Mouse (Mus musculus): Measurements from ENCODE around the gene Farp1. TPM values are rescaled to one million over a fixed set of nuclear protein-coding genes. Genes with fewer than 3 reads are reported as not detected.
"Not testable (repeated sequence)": the region's sequence is repeated elsewhere in the genome, so short reads cannot be mapped to it uniquely, and the experiment has no call there.

Gene Farp1
- polyA plus RNA-seq, 1 experiment from 2014 or later: 36.8 TPM

DNA sequence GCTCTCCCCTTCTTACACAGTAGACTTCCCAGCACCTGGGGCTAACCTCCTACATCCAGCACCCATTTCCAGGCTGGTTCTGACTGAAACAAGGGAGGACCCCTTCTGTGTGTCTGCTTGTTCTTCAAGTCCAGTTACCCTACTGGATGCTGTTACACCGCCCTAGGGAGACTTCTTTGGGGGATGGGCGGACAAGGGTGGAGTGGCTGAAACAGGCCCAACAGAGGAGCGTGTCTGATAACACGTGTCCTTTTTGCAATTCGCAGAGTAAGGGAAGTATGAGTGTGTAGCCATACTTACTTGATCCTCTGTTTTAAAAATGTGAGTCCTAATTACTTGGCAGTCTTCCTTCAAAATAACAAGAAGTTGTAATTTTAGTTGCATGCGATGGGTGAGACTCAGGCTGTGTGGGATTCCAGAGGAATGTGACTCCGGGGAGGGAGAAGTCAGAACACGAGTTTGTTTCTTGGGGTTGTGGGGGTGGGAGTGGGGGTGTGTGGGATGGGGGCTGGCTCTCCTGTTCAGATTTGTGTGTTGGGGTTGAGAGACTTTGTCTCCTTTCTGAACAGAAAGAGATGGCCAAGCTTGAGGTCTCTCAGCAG, 89.5 kb downstream of the Farp1 start:
- no peaks in the 10 kb centered on the region for H3K9me3 ChIP-seq (ENCODE audit: low read depth, low read length)
- H3K36me3 ChIP-seq (ENCODE audit: insufficient read depth): 0 out of 2 replicates have a peak, but pooled peaks cover 4% of the 10 kb centered on the region
- no peak overlapping the region for H3K4me2 ChIP-seq
- no peak for TF ChIP-seq CTCF (IDR thresholded peaks at IDR 0.05; ENCODE audit: low read depth)
- no peak for ATAC-seq (ENCODE audit: insufficient read depth)
- no peak for DNase-seq
- H3K27me3 ChIP-seq (ENCODE audit: insufficient read depth, low read length): no peaks in the 10 kb centered on the region
- H3K4me3 ChIP-seq (ENCODE audit: low read depth, low read length): no peak overlapping the region
- H3K27ac ChIP-seq (ENCODE audit: low read depth): no peak overlapping the region
- no peak overlapping the region for H3K9ac ChIP-seq
- 0 out of 2 replicates have a peak, but pooled peaks cover 13% of the 10 kb centered on the region for H3K4me1 ChIP-seq (ENCODE audit: insufficient read depth)
- WGBS: 67% methylated on average over 8 of the region's 8 CpGs

- DNase-seq (no peak), ATAC-seq (ENCODE audit: insufficient read depth) (no peak)
- no peak overlapping the region for H3K4me2 ChIP-seq
- 0 out of 2 replicates have a peak, but pooled peaks cover 13% of the 10 kb centered on the region for H3K4me1 ChIP-seq (ENCODE audit: insufficient read depth)
- H3K27me3 ChIP-seq (ENCODE audit: insufficient read depth, low read length): no peaks in the 10 kb centered on the region
- no peaks in the 10 kb centered on the region for H3K36me3 ChIP-seq (ENCODE audit: insufficient read depth)
- H3K9me3 ChIP-seq (ENCODE audit: low read depth, low read length): no peaks in the 10 kb centered on the region
- no peak overlapping the region for H3K9ac ChIP-seq
- no peak overlapping the region for H3K4me3 ChIP-seq (ENCODE audit: low read depth, low read length)
- no peak for TF ChIP-seq CTCF (IDR thresholded peaks at IDR 0.05; ENCODE audit: low read depth)
- no peak overlapping the region; the same call in 1 of the 2 replicates for H3K27ac ChIP-seq (ENCODE audit: low read depth)
- 83% methylated on average over 3 of the region's 3 CpGs for WGBS
These were observed 90.7 kb downstream of the Farp1 start for GRCm38 (mm10) chr14:121125651-121126050.

DNA sequence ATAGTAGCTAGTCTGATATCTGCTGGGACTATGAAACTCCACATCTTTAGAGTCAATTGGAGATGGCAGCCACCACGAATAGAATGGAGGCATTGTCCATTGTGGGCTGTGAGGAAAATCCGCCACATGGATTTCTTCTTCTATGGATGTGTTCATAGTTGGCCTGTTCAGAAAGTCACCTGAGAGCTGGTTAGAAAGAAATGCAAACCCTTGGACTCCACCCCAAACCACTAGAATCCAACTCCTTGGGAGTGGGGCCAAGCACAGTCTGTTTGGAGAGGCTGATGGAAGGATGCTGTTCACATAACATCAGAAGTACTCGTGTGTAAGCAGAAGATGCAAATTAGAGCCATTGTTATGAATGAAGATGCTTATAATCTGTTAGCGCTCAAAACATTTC, 91.3 kb downstream of the Farp1 start:
- Histone ChIP-seq H3K4me1 (ENCODE audit: insufficient read depth) (0 out of 2 replicates have a peak, but pooled peaks cover 13% of the 10 kb centered on the region), H3K27me3 (ENCODE audit: insufficient read depth, low read length) (no peaks in the 10 kb centered on the region), H3K9ac (no peak overlapping the region), H3K4me2 (no peak overlapping the region), H3K4me3 (ENCODE audit: low read depth, low read length) (no peak overlapping the region), H3K36me3 (ENCODE audit: insufficient read depth) (no peaks in the 10 kb centered on the region), H3K9me3 (ENCODE audit: low read depth, low read length) (no peaks in the 10 kb centered on the region), H3K27ac (ENCODE audit: low read depth) (0 out of 2 replicates have a peak overlapping the region, but pooled peaks have one; percentile 19)
- no peak for TF ChIP-seq CTCF (IDR thresholded peaks at IDR 0.05; ENCODE audit: low read depth)
- WGBS: 84% methylated on average over 4 of the region's 4 CpGs
- ATAC-seq (ENCODE audit: insufficient read depth): no peak
- DNase-seq: no peak

- Histone ChIP-seq H3K9me3 (ENCODE audit: low read depth, low read length) (no peaks in the 10 kb centered on the region), H3K4me3 (ENCODE audit: low read depth, low read length) (no peak overlapping the region), H3K36me3 (ENCODE audit: insufficient read depth) (no peaks in the 10 kb centered on the region), H3K4me2 (no peak overlapping the region; the same call in 1 of the 2 replicates), H3K9ac (no peak overlapping the region), H3K27ac (ENCODE audit: low read depth) (peak overlapping the region; percentile 84), H3K27me3 (ENCODE audit: insufficient read depth, low read length) (no peaks in the 10 kb centered on the region), H3K4me1 (ENCODE audit: insufficient read depth) (0 out of 2 replicates have a peak, but pooled peaks cover 8% of the 10 kb centered on the region)
- no peak for DNase-seq
- peak; percentile 8; the same call in 1 of the 2 replicates for TF ChIP-seq CTCF (IDR thresholded peaks at IDR 0.05; ENCODE audit: low read depth)
- WGBS: 51% methylated on average over 20 of the region's 20 CpGs
- peak; percentile 66; the same call in 1 of the 2 replicates for ATAC-seq (ENCODE audit: insufficient read depth)
These were observed 94.1 kb downstream of the Farp1 start for GRCm38 (mm10) chr14:121128858-121129800.

- H3K36me3 ChIP-seq (ENCODE audit: insufficient read depth); H3K4me2 ChIP-seq; H3K4me1 ChIP-seq (ENCODE audit: insufficient read depth); H3K9me3 ChIP-seq (ENCODE audit: low read depth, low read length); H3K27me3 ChIP-seq (ENCODE audit: insufficient read depth, low read length); ATAC-seq (ENCODE audit: insufficient read depth); DNase-seq; H3K9ac ChIP-seq; H3K4me3 ChIP-seq (ENCODE audit: low read depth, low read length): not testable (repeated sequence)
- 75% methylated on average over 1 of the region's 1 CpGs for WGBS
- H3K27ac ChIP-seq (ENCODE audit: low read depth): 0 out of 2 replicates have a peak overlapping the region, but pooled peaks have one; percentile 3
These were observed 95.4 kb downstream of the Farp1 start for GRCm38 (mm10) chr14:121130351-121130750.

GRCm38 (mm10) chr14:121134414-121134813, 99.4 kb downstream of the Farp1 start:
- no peak overlapping the region for H3K4me2 ChIP-seq
- peaks cover 26% of the 10 kb centered on the region for H3K4me1 ChIP-seq (ENCODE audit: insufficient read depth)
- no peak for ATAC-seq (ENCODE audit: insufficient read depth)
- no peak for TF ChIP-seq CTCF (IDR thresholded peaks at IDR 0.05; ENCODE audit: low read depth)
- H3K9ac ChIP-seq: no peak overlapping the region
- no peaks in the 10 kb centered on the region; the same call in 1 of the 2 replicates for H3K36me3 ChIP-seq (ENCODE audit: insufficient read depth)
- no peak overlapping the region for H3K27ac ChIP-seq (ENCODE audit: low read depth)
- no peaks in the 10 kb centered on the region for H3K9me3 ChIP-seq (ENCODE audit: low read depth, low read length)
- WGBS: 39% methylated on average over 3 of the region's 3 CpGs
- no peak overlapping the region for H3K4me3 ChIP-seq (ENCODE audit: low read depth, low read length)
- DNase-seq: no peak
- no peaks in the 10 kb centered on the region for H3K27me3 ChIP-seq (ENCODE audit: insufficient read depth, low read length)

Measured in lung, embryonic 14.5 days (tissue).